Mouse (Mus musculus) kidney, adult 2 months (tissue): ENCODE measurements around the gene Spout1.

Experiments used
- CTCF ChIP-seq: fragments of 200-500 bp; conservative IDR thresholded peaks from 2 replicates; pipeline ENCODE4 v1.5.1; 2011; ENCODE audit warnings: low read depth, mild to moderate bottlenecking, control low read depth, low read length, moderate library complexity, mixed read lengths; ENCODE audit not compliant: insufficient read depth, insufficient read length
- POLR2A ChIP-seq: fragments of 200-500 bp; IDR thresholded peaks from one replicate; pipeline ENCODE4 v1.6.1; 2011; ENCODE audit warnings: low read depth, low read length, control low read depth

GRCm38 (mm10) chr2:30166677-30167076 is 11.6 kb downstream of the Spout1 start:
- TF ChIP-seq CTCF (no peak), POLR2A (no peak)
